Mouse (Mus musculus) B cell, adult 62 days (primary cell): Measurements from ENCODE around the gene Traf2. TPM values are rescaled to one million over a fixed set of nuclear protein-coding genes. Genes with fewer than 3 reads are reported as not detected.

ENCODE experiments used
- total RNA-seq: library from RNA; stranded (reverse); gene quantifications from 4 replicates; pipeline ENCODE4 v1.2.4, GENCODE M21; 2023

Traf2 gene
- total RNA-seq: 56.9 to 61.5 TPM (median 58.0 TPM) in 4 replicates

DNA sequence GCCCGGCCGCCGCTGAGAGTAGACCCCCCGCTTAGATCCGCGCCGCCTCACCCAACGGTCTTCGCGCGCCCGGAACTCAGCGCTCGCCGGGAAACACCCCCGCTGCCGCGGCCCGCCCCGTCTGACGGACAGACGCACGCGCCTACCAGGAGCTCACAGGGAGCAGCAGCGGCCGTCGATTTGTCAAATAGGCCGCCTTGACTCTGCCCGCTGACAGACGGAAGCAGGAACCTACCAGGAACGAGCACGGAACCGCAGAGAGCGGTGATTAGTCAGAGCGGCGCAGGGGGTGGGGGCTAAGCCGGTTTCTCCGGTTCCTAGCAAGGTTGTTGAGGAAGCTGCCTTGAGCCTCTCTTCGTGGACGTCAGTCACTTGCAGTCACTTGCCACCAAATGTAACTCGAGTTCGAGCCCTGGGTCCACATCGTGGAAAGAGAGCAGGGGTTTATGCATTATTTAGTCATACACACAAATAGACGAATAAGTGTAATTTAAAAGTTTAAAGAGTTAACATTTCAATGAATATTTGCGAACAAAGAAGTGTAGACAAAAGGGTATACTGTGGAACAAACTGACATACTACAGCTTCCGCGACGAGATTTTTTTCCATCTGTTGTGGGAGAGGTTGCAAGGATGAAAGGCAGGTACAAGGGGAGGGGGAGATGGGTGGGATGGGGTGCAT is at the start of gene Traf2:
Gene Traf2, minus strand, starts transcription at position 130 of the 681 bp plus-strand sequence.

DNA sequence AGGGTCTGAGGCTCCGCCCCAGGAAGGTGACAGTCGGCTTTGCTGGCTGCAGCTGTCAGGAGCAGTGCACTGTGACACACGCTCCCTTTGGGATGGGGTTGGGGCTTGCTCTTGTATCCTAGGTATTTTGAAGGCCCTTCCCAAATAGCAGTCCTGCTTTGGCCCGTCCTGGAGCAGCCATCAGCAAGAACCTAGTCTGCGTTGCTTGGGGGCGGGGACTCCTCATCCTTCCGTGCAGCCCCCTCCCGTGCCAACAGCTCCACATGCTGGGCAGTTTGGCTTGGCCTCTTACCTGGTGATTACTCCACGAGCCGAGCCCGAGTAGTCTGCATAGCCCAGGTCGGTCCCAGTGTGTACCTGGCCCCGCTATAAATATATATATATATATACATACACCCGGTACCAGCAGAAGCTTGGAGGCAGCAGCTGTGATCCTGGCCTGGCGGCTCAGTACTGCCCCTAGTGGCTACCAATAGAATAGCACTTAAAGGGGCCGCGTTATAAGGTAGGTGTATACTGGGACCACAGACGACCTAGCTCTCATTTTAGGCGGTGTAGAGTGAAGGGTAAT is 34.6 kb upstream of the Traf2 start, which contains the start of gene Ajm1:
Gene Ajm1, minus strand, starts transcription at position 464 of the 571 bp plus-strand sequence.

DNA sequence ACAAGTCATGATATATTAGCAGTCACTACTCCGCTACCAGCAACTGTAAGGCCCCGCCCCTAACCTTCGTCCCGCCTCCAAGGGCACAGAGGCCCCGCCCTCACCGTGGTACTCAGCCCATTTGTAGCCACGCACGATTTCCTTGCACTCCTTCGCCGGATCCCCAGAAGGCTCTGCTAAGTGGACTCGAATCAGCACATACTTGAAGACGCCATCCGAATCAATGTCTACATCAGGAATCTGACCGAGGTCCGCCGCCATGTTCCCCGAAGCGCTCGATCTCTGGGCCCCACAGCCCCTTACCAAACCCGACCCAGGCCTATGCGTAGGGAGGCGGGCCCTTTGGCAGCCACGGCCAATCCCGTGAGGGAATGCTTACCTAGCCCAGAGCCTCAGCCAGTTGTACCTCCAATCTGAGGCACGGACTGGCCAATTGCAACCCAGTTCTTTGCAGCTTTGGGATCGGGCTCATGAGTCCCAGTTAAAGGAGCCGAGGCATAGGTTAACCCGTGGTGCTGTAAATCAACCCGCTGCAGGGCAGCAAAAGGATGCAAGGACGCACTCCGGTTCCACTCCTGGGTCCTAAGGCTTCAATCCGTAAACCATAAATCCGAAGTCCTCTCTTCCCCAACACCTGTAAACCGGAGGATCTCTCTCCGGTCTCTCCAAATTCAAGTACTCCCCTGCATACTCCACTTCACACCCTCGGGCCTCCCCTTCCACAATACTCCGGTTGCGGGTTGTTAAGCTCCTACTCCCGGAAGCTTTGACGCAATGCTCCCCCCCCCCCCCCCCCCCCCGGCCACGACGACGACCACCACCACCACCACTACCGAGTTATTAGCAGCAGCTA is 28.1 kb upstream of the Traf2 start, which contains the start of the genes Mamdc4 and Phpt1:
Gene Mamdc4, minus strand, starts transcription at position 267 of the 853 bp plus-strand sequence.
Gene Phpt1, minus strand, starts transcription at position 646 of the 853 bp plus-strand sequence.

DNA sequence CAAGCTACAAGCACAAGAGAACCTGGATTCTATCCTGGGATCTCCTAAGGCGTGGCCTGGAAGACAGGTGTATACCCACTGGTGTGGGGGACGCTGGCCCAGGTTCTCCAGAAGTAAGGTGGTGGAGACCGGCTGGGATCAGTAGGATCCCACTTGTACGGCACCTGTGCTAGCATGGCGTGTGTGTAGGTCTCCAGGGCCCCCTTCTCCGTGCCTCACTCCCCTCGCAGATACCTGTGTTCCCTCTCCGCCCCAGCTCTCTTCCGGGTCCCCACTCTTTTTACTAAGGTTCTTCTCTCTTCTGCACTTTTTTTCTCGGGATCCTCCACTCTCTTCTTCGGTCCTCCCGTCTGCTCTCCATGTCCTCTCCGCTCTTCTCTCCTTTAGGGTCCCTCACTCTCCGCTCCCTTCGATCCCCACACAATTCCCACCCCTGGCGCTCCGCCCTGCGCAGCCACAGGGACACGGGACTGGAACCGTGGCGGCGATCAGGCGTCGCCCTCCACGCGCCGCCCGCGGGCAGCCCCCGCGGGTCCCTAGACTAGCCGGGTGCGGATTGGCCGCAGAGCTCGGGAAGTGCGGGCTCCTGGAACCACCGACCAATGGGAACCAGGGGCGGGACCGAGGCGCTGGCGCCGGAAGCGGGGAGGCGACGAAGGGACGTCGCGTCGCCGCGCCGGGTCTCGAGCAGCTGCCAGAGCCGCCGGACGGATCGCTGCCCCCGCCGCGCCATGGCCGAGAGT is 10.7 kb upstream of the Traf2 start, which contains the start of gene Edf1:
Gene Edf1, plus strand, starts transcription at position 627 of the 743 bp plus-strand sequence.

DNA sequence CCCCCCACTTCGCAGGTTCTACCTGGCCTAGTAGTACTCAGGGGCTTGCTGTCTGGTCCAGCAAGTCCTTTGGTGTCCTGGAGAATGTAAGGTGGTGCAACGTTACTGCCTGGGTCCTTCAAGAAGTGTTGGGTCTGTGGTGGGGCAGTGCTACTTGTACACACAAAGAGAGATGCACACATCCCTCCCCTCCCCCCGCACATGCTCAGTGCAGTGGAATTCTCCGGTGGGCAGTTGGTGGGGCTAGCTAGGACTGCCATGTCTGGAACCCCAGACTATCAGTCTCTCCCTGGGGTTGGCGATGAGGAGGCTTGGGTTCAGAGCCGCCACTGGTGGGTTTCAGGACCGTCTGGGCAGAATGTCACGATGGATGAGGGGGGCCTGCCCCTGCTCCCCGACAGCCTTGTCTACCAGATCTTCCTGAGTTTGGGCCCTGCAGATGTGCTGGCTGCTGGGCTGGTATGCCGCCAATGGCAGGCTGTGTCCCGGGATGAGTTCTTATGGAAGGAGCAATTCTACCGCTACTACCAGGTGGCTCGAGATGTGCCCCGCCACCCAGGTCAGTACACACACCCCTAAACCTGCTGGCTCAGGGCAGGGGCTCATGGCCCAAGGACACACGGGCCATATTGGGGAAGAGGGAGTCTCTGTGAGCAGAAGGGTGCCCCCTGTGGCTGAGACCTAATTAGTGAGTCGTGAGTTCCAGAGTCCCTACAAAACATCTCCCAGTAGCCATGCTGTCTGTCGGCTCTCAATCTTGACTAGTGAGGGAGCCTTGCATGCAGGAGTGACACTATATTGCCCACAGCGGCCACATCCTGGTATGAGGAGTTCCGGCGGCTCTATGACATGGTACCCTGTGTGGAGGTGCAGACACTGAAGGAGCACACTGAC is 44.9 kb downstream of the Traf2 start, which contains the start of gene C8g:
Gene C8g, minus strand, starts transcription at position 127 of the 894 bp plus-strand sequence.

DNA sequence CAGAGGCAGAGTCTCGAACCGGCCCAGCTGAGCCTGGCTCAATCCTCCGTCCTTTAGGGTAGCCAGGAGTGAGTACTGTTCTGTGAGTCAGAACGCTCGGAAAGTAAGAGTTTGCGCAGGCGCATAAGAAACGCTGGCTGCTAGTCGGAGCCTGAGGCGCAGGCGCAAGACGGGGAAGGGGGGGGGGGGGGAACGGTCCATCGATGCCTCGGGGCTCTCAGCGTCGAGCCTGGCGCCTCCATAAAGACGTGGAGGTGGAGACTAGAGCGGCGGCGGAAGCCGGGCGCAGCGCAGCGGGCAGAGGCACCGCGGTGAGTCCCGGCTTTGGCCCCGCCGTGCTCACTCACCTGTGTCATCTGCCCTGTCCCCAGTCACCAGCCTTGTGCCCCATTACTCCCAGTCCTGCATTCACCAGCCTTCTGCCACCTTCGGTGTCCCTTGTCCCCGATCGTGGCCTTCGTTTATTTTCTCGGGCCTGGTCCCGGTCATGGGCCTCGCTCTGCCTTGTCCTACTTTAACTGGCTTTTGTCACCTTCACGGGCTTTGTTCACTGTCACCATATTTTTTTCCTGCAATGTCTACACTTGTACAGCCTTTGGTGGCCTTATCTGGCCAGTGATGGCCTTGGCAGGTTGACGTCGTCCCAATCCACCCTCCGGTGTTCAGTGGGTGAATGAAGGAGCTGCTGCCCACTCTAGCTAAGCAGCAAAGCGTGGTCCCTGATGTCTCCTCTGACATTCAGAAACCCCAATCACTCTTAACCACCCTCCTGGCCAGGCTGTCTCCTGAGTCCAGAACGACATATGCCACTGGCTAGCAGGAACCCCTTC is 45.9 kb downstream of the Traf2 start, which contains the start of gene Fbxw5:
Gene Fbxw5, plus strand, starts transcription at position 175 of the 830 bp plus-strand sequence.

DNA sequence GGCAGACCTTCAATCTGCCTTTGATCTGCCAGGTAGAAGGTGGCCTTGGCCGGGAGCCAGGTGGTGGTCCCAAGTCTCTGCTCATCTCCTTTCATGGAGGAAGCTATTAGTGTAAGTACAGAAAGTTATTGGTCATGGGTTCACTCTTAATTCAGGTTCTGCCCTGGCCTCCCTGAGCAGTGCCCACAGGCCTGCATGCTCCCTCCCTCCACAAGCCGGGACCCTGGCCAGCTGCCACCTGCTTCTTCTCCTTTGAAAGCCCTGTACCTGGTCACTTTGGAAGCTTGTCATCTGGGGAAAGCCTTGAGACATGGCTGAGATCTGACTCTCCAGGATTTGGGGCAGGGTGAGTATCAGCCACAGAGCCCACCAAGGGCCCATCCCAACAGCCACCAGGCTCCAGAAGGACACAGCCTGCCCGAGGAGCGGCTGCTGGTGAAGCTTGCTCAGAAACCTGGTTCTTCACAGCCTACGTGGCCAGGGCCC is 53.2 kb downstream of the Traf2 start, which contains the start of gene Lcn12:
Gene Lcn12, minus strand, starts transcription at position 436 of the 486 bp plus-strand sequence.

DNA sequence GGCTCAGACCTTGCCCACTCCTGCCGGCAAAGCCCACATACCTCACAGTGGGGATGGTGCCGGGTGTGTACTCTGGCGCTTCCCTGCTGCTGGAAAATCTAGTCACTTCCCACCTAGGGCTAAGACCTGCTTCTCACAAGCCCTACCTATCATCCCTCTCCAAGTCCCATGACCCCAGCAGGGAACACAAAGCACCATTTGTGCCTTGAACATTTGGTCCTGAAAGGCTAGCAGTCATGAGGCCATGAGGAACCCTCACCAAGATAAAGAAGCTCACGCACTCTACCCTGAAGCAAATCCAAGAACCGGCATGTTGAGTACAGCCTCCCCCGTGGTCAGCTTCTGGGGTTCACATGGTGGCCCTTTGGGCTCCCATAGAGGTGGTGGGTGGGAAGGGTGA is 76.8 kb downstream of the Traf2 start, which contains the start of gene Ptgds:
Gene Ptgds, minus strand, starts transcription at position 78 of the 400 bp plus-strand sequence.

Other genes starting within 250 kb of the Traf2 start
- gene Grin1, start 227.8 kb downstream of the Traf2 start, total RNA-seq: not detected in 4 replicates
- 39.7 to 50.0 TPM (median 47.1 TPM) in 4 replicates for gene Man1b1, start 214.6 kb downstream of the Traf2 start, total RNA-seq
- 41.2 to 46.3 TPM (median 43.4 TPM) in 4 replicates for gene Dpp7, start 190.6 kb downstream of the Traf2 start, total RNA-seq
- 22.5 to 35.7 TPM (median 25.5 TPM) in 4 replicates for gene Uap1l1, start 181.3 kb downstream of the Traf2 start, total RNA-seq
- 0.48 to 0.85 TPM in 2 of 4 replicates, not detected in the others for gene Sapcd2, start 174.6 kb downstream of the Traf2 start, total RNA-seq
- not detected in 4 replicates for gene Entpd2, start 151.1 kb downstream of the Traf2 start, total RNA-seq
- gene Npdc1, start 147.6 kb downstream of the Traf2 start, total RNA-seq: not detected in 4 replicates
- not detected in 4 replicates for gene Fut7, start 123.7 kb downstream of the Traf2 start, total RNA-seq
- gene Abca2, start 118.2 kb downstream of the Traf2 start, total RNA-seq: 44.9 to 53.9 TPM (median 49.1 TPM) in 4 replicates
- 0.83 TPM in 1 of 4 replicates, not detected in the others for gene Clic3, start 90.1 kb downstream of the Traf2 start, total RNA-seq
- 115 to 135 TPM (median 127 TPM) in 4 replicates for gene Paxx, start 85.8 kb downstream of the Traf2 start, total RNA-seq
- gene Ptgds, start 76.9 kb downstream of the Traf2 start, total RNA-seq: not detected in 4 replicates
- gene Lcn12, start 53.0 kb downstream of the Traf2 start, total RNA-seq: not detected in 4 replicates
- gene Fbxw5, start 46.2 kb downstream of the Traf2 start, total RNA-seq: 64.9 to 78.2 TPM (median 70.7 TPM) in 4 replicates
- 1.1 TPM in 1 of 4 replicates, not detected in the others for gene C8g, start 45.2 kb downstream of the Traf2 start, total RNA-seq
- gene Edf1, start 10.9 kb upstream of the Traf2 start, total RNA-seq: 109 to 125 TPM (median 115 TPM) in 4 replicates
- gene Mamdc4, start 27.9 kb upstream of the Traf2 start, total RNA-seq: 0.77 to 2.4 TPM (median 1.5 TPM) in 4 replicates
- gene Phpt1, start 28.3 kb upstream of the Traf2 start, total RNA-seq: 16.1 to 21.8 TPM (median 17.6 TPM) in 4 replicates
- 0.24 to 0.38 TPM (median 0.37 TPM) in 3 of 4 replicates, not detected in the other for gene Ajm1, start 34.8 kb upstream of the Traf2 start, total RNA-seq
- 102 to 112 TPM (median 109 TPM) in 4 replicates for gene Rabl6, start 61.6 kb upstream of the Traf2 start, total RNA-seq
- gene Ccdc183, start 70.7 kb upstream of the Traf2 start, total RNA-seq: not detected in 4 replicates
- gene Tmem141, start 75.1 kb upstream of the Traf2 start, total RNA-seq: 0.78 to 2.9 TPM (median 2.4 TPM) in 4 replicates
- gene Fcna, start 81.1 kb upstream of the Traf2 start, total RNA-seq: 4.1 to 8.3 TPM (median 5.8 TPM) in 4 replicates
- gene Lcn8, start 106.2 kb upstream of the Traf2 start, total RNA-seq: not detected in 4 replicates
- gene Lcn5, start 111.0 kb upstream of the Traf2 start, total RNA-seq: not detected in 4 replicates
- not detected in 4 replicates for gene Lcn6, start 129.8 kb upstream of the Traf2 start, total RNA-seq
- gene Lcn10, start 135.8 kb upstream of the Traf2 start, total RNA-seq: not detected in 4 replicates
- not detected in 4 replicates for gene Obp2a, start 153.1 kb upstream of the Traf2 start, total RNA-seq
- gene Bmyc, start 159.8 kb upstream of the Traf2 start, total RNA-seq: 25.1 to 40.3 TPM (median 25.4 TPM) in 4 replicates
- not detected in 4 replicates for gene Obp2b, start 190.1 kb upstream of the Traf2 start, total RNA-seq
- gene Lcn3, start 218.6 kb upstream of the Traf2 start, total RNA-seq: not detected in 4 replicates
- gene Lcn11, start 230.1 kb upstream of the Traf2 start, total RNA-seq: not detected in 4 replicates
- gene Gm13539, start 235.3 kb upstream of the Traf2 start, total RNA-seq: not detected in 4 replicates